Mouse (Mus musculus): ENCODE data around the gene Vps4a.
A peak's percentile ranks its signal among the peaks of the same experiment; 100 is the strongest.

Gene Vps4a

DNA sequence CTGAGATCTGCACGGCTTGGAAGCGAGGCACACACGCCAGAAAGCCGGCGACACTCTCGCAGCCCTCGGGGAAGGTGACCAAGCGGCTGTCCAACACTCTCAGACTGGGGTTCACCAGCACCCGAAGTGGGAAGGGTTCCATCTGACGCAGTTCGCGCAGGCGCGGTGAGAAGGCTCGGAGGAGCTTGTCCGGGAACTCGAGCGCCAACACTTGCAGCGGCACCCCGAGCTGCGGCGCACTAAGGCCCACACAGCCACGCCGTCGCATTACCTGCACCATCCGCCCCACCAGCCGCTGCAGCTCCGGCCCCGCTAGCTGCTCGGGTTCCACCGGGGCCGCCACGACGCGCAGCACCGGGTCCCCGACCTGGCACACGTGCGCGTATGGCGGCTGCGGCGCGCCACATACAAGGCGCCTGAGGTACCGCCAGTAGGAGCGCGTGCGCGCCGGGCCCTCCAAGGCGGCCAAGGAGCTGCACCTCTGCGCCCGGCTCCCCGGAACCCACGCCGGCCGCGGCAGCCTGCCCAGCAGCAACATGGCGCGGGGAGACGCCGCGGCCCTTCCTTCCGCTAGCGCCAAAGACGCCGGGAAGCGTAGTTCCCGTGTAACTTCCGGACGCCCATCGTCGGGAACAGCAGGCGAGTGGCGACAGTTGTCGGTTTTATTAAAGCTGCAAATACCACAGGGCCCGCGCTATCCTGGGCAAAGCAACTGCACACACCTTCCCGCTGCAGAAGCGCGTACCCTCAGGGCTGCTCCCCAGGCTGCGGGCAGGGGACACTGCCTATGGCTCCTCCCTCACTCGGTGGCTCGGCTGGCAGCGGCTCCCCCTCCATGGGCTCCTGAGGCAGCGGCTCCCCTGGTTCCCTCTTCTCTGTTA is 17.3 kb downstream of the Vps4a start, which contains the start of gene Pdf:
TSS of gene Pdf (minus strand) at position 554 of the 881 bp plus-strand sequence.
- peak; percentile 89 to 90 for DNase-seq (ENCODE audit: low spot score in 2 of 2)

DNA sequence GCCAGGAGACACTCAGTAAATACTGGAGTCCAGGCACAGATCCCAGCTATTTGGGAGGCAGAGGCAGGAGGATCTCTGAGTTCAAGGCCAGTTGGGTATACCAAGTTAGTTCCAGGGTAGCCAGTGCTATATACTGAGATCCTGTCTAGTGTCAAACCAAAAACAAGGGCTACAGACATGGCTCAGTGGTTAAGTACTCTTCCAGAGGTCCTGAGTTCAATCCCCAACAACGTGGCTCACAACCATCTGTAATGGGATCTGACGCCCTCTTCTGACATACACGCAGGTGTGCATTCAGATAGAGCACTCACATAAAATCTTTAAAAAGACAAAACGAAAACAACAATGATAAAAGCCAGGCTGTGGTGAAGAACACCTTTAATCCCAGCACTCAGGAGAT is 18.5 kb downstream of the Vps4a start:
- DNase-seq (ENCODE audit: low spot score in 2 of 2): no peak

DNA sequence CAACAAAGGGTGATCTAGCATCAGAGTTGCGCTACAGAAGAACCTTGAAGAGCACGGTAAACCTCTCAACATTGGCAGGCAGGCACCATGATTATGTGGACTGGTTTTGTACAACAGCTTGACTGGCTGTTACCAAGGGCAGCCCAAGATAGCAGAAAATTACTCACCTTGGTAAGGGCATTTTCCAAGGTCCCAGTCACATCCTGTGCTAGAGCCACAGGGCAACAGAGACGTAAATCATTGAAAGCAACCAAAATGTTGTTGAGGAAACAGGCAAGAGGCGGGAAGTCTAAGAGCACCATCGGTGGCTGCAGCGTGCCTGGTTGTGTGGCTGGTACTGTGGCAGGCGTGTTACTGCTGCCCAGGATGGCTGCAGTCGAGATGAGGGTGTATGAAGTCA is 21.0 kb downstream of the Vps4a start:
- DNase-seq (ENCODE audit: low spot score in 2 of 2): no peak

DNA sequence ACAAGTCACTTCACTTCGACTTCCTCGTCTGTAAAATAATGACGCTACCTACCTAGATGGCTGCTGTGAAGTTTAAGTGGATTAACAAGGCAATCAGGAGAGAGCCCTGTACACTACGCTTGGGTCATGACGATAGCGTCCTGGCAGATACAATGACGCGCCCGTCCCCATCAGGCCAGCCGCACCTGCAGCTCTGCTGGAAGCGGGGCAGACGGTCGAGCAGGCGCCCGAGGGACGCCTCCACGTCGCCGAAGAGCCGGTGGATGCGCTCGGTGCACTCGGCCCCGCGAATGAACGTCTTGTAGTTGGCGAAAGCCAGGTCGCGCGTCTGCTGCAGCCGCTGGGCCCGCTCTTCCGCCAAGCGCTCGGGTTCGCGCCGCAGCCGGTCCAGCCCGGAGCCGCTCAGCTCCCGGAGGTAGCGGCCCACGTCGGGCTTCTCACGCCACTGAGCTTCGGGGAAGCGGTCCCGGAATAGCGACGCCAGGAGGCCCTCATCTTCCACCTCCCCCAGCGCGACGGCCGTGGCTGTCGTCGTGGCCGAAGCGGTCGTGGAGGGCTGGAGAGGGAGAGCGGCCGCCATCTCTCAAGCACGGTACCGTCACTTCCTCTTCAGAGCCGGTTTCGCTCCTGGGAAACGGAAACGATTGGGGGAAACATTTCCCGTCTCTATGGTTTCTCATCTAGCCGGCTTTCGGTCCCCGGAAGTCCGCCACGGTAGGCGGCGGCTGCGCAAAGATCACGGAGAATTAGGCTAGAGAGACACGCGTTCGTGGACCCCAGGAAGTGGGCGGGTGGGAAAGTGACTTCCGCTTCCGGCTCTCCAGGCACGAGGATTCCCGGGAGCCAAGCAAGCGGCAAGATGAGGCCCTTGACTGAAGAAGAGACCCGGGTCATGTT is 25.3 kb downstream of the Vps4a start, which contains the start of the genes Cog8 and Nip7:
TSS of gene Cog8 (minus strand) at position 614 of the 897 bp plus-strand sequence.
TSS of gene Nip7 (plus strand) at position 802 of the 897 bp plus-strand sequence.
- DNase-seq (ENCODE audit: low spot score in 2 of 2): peak; percentile 98

DNA sequence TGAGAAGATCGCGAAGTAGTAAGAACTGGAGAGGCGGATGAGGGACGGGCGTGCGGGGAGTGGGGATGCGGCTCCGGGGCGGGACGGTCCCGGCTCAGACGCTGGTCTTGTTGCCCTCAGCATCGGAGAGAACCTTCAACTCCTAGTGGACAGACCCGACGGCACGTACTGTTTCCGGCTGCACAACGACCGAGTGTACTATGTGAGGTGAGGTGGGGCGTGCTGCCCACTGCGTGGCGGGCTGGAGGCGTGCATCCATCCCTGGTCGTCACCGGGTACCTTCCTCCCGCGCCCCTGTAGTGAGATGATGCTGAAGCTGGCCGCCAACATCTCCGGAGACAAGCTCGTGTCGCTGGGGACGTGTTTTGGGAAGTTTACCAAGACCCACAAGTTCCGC is 25.9 kb downstream of the Vps4a start:
- peak in 1 of 2 experiments; percentile 39 for DNase-seq (ENCODE audit: low spot score in 2 of 2)

DNA sequence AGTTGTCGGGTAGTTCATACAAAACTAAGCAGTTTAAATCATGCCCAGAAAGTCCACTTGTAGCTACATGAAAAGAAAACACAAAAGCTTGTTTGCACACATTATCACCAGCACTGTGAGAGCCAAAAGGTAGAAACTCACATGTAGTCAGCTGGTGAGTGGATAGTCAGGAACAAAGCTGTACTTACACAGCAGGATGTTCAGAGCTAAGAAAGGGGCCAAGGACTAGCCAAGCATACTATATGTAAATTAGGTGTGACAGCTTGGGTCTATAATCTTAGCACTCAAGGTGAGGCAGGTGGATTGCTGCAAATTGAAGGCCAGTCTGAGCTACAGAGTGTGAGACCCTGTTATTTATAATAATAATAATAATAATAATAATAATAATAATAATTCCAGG is 31.6 kb downstream of the Vps4a start:
- no peak for DNase-seq (ENCODE audit: low spot score in 2 of 2)

DNA sequence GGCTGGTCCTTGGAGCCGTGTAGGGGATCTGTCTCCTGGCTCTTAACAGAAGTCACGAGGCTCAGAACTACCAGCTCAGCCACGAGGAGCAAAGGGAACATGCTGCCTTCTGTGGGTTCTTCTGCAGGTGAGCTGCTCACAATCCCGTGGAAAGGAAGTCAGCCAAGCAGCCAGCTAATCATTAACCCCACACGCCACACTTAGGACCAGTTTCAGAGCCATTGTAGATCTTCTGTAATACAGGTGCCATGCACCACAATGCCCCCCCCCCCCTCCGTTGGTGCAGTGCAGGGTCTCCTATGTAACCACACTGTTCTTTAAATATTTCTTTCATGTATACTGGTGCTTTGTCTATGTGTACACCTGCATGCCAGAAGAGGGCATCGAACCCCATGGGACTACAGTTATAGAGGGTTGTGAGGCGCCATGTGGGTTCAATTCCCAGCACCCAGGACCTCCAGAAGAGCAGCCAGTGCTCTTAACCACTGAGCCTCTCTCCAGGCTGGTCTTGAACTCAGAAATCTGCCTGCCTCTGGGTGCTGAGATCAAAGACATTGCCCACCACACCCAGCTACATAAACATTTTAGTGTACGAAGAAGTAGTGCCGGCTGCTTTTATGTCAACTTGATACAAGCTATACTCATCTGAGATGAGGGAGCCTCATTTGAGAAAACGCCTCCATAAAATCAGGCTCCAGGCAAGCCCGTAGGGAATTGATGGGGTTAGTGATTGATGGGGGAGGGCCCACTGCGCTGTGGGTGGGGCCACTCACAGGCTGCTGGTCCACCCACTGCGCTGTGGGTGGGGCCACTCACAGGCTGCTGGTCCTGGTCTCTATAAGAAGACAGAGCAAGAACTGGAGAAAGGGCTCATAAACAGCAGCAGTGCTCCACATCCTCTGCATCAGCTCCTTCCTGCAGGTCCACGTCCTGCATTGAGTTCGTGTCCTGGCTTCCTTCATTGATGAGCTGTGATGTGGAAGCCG is 34.8 kb downstream of the Vps4a start, which contains the start of gene Tmed6:
TSS of gene Tmed6 (minus strand) at position 134 of the 986 bp plus-strand sequence.
- DNase-seq (ENCODE audit: low spot score in 2 of 2): no peak

DNA sequence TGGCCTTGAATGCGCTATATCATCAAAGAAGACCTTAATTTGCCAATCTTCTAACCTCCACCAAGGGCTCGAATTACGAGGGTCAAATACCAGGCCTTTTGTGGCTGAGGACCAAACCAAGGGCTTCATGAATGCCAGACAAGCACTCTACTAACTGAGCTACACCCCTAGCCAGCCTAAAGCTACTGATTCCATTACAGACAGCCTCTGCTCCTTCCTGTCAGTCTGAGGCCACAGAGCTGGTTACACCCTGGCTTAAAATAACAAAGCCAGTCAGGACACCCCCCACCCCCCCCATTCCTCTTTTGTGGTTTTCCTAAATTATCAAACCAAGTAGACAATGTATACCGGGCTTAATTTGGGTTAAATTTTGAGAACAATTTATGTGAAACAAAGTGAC is 42.7 kb downstream of the Vps4a start:
- no peak for DNase-seq (ENCODE audit: low spot score in 2 of 2)

DNA sequence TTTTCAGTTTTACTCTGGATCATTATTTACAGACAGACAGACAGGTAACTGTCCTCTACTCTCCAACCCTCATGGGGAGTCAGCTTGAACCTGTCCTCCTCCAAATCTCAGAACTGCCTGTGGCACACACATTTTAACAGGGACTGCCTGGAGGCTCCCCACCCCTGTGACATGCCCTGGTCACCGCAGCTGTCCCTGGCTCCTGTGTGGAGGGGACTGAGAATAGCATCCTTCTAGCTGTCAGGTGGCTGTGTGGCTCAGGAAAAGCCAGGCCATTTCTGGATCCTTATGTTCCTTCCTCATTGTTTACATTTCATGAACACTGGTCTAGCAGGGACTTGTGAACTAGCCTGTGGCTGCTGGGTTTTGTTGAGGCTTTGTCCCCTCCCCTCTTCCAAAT is 43.1 kb downstream of the Vps4a start:
- DNase-seq (ENCODE audit: low spot score in 2 of 2): no peak

DNA sequence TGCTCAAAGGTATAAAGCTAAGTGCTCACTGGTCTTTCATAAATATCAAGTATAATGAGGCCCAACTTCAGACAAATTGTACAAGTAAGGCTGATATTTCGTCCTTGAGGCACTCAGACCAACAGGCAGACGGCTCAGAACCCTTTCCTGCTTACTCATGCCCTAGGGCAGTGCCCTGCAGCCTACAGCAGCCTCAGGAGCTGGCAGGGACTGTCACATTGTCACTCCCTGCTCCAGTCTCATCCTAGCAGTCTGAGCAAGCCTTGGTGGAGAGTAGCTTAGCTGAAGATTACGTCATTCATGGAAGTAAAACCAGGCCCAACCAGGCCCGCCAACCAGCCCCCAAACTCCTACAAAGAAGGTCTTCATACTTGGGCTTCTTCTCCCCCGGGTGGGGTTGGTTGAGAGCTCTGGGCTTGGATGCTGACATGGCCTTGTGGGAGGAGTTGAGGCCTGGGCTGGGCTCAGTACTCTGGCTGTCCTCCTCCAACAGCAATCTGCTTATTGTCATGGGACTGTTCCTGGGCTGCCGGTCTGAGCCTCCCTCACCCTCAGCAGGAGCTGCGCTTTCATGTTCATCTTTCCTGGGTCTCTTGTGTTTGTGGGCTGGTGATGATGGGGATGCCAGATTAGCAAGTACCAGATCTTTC is 45.3 kb downstream of the Vps4a start:
- DNase-seq (ENCODE audit: low spot score in 2 of 2): no peak

DNA sequence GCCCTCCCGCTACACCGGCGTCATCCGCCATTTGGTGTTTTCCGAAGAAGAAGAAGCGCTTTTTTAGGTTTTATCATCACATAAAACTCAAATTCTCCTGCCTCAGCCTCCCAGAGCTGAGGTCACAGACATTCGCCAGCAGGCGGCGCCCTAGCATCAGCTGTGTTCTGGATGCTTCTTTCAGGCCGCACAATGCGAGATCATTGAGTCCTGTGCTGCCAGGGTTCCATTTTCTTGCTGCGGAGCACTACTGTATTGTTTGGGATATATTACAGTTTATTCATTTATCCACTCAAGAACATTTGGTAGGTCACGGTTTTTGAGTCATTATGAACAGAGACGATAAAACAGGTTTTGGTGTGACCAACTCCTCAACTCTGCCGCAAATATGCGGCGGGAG is 54.3 kb downstream of the Vps4a start:
- DNase-seq (ENCODE audit: low spot score in 2 of 2): no peak

DNA sequence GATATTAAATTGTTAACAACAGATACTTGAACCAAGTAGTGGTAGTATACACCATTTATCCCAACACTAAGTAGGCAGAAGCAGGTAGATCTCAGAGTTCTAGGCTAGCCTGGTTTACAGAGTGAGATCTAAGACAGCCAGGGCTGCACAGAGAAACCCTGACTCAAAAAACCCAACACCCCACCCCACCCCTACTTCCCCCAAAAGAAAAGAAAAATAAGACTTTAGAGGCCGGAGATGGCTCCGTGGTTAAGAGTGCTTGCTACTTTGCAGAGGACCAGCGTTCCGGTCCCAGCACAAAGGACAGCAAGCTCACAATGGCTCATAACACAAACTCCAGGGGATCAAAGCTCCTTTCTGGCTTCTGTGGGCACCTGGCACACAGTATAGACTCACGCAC is 55.0 kb downstream of the Vps4a start:
- DNase-seq (ENCODE audit: low spot score in 2 of 2): no peak

DNA sequence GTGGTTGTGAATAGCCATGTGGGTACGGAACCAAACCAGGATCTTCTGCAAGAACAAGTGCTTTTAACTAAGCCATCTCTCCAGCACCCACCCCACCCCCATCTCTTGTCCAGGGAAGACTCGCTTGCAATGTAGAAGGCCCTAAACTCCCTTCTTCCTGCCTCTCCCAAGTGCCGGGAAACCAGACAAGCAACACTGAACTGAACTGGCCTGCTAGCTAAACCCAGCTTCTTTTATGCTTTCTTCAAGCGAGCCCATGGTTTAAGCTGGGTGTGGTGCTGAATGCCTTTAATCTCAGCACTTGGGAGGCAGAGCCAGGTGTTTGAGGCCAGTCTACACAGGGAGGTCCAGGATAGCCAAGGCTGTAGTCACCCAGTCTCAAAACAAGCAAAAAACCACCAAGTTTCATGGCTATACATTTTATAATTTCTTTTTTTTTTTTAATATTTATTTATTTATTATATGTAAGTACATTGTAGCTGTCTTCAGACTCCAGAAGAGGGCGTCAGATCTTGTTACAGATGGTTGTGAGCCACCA is 57.6 kb downstream of the Vps4a start:
- DNase-seq (ENCODE audit: low spot score in 2 of 2): no peak

DNA sequence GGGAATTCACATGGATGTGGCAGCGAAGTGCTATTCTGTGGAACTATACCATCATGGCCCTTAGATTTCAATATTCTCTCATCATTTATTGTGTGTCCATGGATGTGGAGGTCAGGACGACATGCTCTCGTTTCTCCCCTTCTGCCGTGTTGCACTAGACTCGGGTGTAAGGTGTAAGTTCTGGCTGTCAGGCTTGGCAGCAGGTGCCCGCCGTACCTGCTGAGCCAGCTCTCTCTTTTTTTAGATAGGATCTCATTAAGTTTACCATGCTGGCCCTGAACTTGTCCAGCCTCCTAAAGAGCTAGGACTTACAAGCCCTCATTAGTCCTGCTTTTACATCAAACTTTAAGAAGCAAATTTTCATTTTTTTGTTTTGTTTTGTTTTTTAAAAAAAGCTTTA is 59.5 kb downstream of the Vps4a start:
- no peak for DNase-seq (ENCODE audit: low spot score in 2 of 2)

All from right cerebral cortex, postnatal 10 days (tissue).